Mouse (Mus musculus) brain, embryonic 14.5 days (tissue): ENCODE results near the gene Gdi2.
A peak's percentile ranks its signal among the peaks of the same experiment; 100 is the strongest.

Experiments used
- CTCF ChIP-seq: fragments of 200-500 bp; IDR thresholded peaks from 2 replicates; pipeline ENCODE4 v1.5.1; 2012; ENCODE audit warnings: inconsistent platforms, mild to moderate bottlenecking, moderate library complexity, borderline replicate concordance; ENCODE audit not compliant: insufficient read depth, insufficient read length; ENCODE audit errors: extremely low read depth
- POLR2A ChIP-seq: fragments of 200-500 bp; IDR thresholded peaks from 2 replicates; pipeline ENCODE4 v1.6.1; 2012; ENCODE audit warnings: mild to moderate bottlenecking, inconsistent platforms, borderline replicate concordance; ENCODE audit not compliant: poor library complexity, insufficient read depth, insufficient read length, severe bottlenecking; ENCODE audit errors: extremely low read depth

DNA sequence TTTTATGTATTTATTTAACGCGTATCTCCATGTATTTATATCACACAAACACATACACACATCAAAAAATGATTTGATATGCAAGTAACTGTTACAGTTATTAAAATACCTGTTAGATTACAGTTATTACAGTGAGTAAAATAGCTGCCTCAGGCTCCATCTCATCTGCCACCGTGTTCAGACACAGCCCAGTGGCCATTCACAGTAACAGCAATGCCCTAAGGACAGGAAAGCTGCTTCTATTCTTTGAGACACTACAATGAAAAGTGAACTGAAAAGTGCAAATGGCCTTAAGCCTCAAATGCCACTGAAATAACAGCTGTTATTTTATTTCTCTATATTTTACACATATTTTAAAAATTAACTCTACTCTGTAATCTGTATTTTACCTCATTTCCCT, 52.9 kb downstream of the Gdi2 start:
- TF ChIP-seq CTCF (peak; percentile 32; the same call in 1 of the 2 replicates), POLR2A (no peak)
